In genomic region chr11:120306366-120307131, GRCm38 (mm10) we compare ENCODE assay signal across 11 mouse cellular contexts. TPM values are rescaled to one million over a fixed set of nuclear protein-coding genes. Genes with fewer than 3 reads are reported as not detected.
A peak's percentile ranks its signal among the peaks of the same experiment; 100 is the strongest.
DNase-seq lines count a peak whose midpoint lies in the region; ATAC-seq and TF ChIP-seq lines count a peak whose summit lies in the region.
"Had no signal": no experiment of that assay in that cellular context is flagged by ENCODE, and none has a peak within 500 bp of the region (broad histone marks: within the 10 kb centered on the region; RNA-seq: fewer than 3 reads in every experiment).

No protein-coding gene starts in this region.

- H3K4me1 ChIP-seq in heart, embryonic 13.5 days: peaks cover 72% of the 10 kb centered on the region
- H3K4me1 ChIP-seq in E14TG2a.4 (replicated peaks; ENCODE audit: low read depth, low read length): peaks cover 59% of the 10 kb centered on the region
- peaks cover 35% of the 10 kb centered on the region for H3K4me1 ChIP-seq in forebrain, embryonic 11.5 days (replicated peaks; ENCODE audit: control insufficient read depth, insufficient read depth, low read length)
- H3K4me1 ChIP-seq in limb, embryonic 13.5 days: peaks cover 74% of the 10 kb centered on the region

- H3K4me3 ChIP-seq in heart, embryonic 13.5 days: 0 out of 2 replicates have a peak overlapping the region, but pooled peaks have one; percentile 58
- H3K4me3 ChIP-seq in E14TG2a.4 (replicated peaks; ENCODE audit: low read length): 0 out of 2 replicates have a peak overlapping the region, but pooled peaks have one; percentile 74
- no peak overlapping the region for H3K4me3 ChIP-seq in forebrain, embryonic 11.5 days (ENCODE audit: low read depth, low read length)
- peak overlapping the region; percentile 52; the same call in 1 of the 2 replicates for H3K4me3 ChIP-seq in limb, embryonic 13.5 days

- no peak for ATAC-seq in heart, embryonic 13.5 days (ENCODE audit: extremely low read depth, insufficient number of reproducible peaks, low FRiP score, low TSS enrichment)
- no peak for ATAC-seq in forebrain, embryonic 11.5 days (replicated peaks; ENCODE audit: low FRiP score)
- no peak for ATAC-seq in limb, embryonic 13.5 days (ENCODE audit: low FRiP score, low read depth)
- no peak for ATAC-seq in erythroid progenitor cell, adult 5-6 weeks (replicated peaks; ENCODE audit: low FRiP score, poor library complexity, severe bottlenecking)

- no peak for TF ChIP-seq CTCF in E14TG2a.4 (conservative IDR thresholded peaks at IDR 0.05; ENCODE audit: low read length)

- DNase-seq in heart, postnatal 36 days: no peak
- DNase-seq in forebrain, embryonic 11.5 days (ENCODE audit: low spot score): peak; percentile 55
- DNase-seq in layer of hippocampus, adult 9-11 months: no peak
- DNase-seq in left cerebral cortex, adult 11 months (ENCODE audit: low spot score): no peak
- DNase-seq: gastrocnemius, postnatal 25 days had no signal

- intact Hi-C loops in heart, postnatal 36 days (cut with DNase I): loop anchor here (1.0 to 5.0 kb wide), 4 partner anchors 68 to 195 kb away; no protein-coding TSS in a partner anchor

- H3K27me3 ChIP-seq in heart, embryonic 13.5 days (replicated peaks): no peaks in the 10 kb centered on the region
- H3K27me3 ChIP-seq in E14TG2a.4 (ENCODE audit: insufficient read depth, low read length): peaks cover 74% of the 10 kb centered on the region
- H3K27me3 ChIP-seq in forebrain, embryonic 11.5 days (ENCODE audit: control insufficient read depth, insufficient read depth, low read length): peaks cover 7% of the 10 kb centered on the region
- peaks cover 9% of the 10 kb centered on the region for H3K27me3 ChIP-seq in limb, embryonic 13.5 days

- H3K27ac ChIP-seq in heart, embryonic 13.5 days (replicated peaks): 0 out of 2 replicates have a peak overlapping the region, but pooled peaks have one; percentile 8
- H3K27ac ChIP-seq in forebrain, embryonic 11.5 days (ENCODE audit: low read depth, low read length): 0 out of 2 replicates have a peak overlapping the region, but pooled peaks have one; percentile 25
- no peak overlapping the region for H3K27ac ChIP-seq in limb, embryonic 13.5 days

- H3K36me3 ChIP-seq in heart, embryonic 13.5 days: no peaks in the 10 kb centered on the region
- H3K36me3 ChIP-seq in E14TG2a.4 (ENCODE audit: insufficient read depth, low read length): no peaks in the 10 kb centered on the region
- no peaks in the 10 kb centered on the region for H3K36me3 ChIP-seq in forebrain, embryonic 11.5 days (ENCODE audit: control insufficient read depth, insufficient read depth, low read length)
- no peaks in the 10 kb centered on the region for H3K36me3 ChIP-seq in limb, embryonic 13.5 days
- H3K36me3 ChIP-seq: G1E had no signal

- WGBS in heart, embryonic 13.5 days: 61% methylated on average over 12 of the region's 12 CpGs
- 49% methylated on average over 12 of the region's 12 CpGs for WGBS in forebrain, embryonic 11.5 days
- 25% methylated on average over 12 of the region's 12 CpGs for WGBS in limb, embryonic 13.5 days

- H3K4me2 ChIP-seq in heart, embryonic 13.5 days: peak overlapping the region; percentile 76
- no peak overlapping the region for H3K4me2 ChIP-seq in forebrain, embryonic 11.5 days (ENCODE audit: low read depth, low read length, severe bottlenecking)
- H3K4me2 ChIP-seq in limb, embryonic 13.5 days (replicated peaks): peak overlapping the region; percentile 81

- H3K9me3 ChIP-seq in heart, embryonic 13.5 days: no peaks in the 10 kb centered on the region
- no peaks in the 10 kb centered on the region for H3K9me3 ChIP-seq in E14TG2a.4 (ENCODE audit: low read length)
- no peaks in the 10 kb centered on the region for H3K9me3 ChIP-seq in forebrain, embryonic 11.5 days (ENCODE audit: control insufficient read depth, low read length)
- H3K9me3 ChIP-seq in limb, embryonic 13.5 days: peaks cover under 1% of the 10 kb centered on the region; the same call in 1 of the 2 replicates
- H3K9me3 ChIP-seq: G1E had no signal

- H3K9ac ChIP-seq in heart, embryonic 13.5 days: peak overlapping the region; percentile 83
- no peak overlapping the region for H3K9ac ChIP-seq in forebrain, embryonic 11.5 days (ENCODE audit: low read length)
- no peak overlapping the region; the same call in 1 of the 2 replicates for H3K9ac ChIP-seq in limb, embryonic 13.5 days

RNA-seq across cellular contexts. Expression of gene Actg1, which starts 41.8 kb away (rescaled TPM):
- 1,234 and 1,290 TPM in 2 replicates for polyA plus RNA-seq in heart, embryonic 13.5 days (2015; fragmentation: Nextera tagmentation; extraction: Ambion mirVana)
- total RNA-seq in heart, postnatal 36 days (2021): 100 to 1,000 TPM; 218 to 338 TPM
- polyA plus RNA-seq in forebrain, embryonic 11.5 days (2014; fragmentation: Nextera tagmentation; extraction: Ambion mirVana): 2,808 and 3,088 TPM in 2 replicates
- polyA plus RNA-seq in limb, embryonic 13.5 days (2015; fragmentation: Nextera tagmentation; extraction: Ambion mirVana): 2,628 and 2,724 TPM in 2 replicates
- total RNA-seq in erythroid progenitor cell, adult 5-6 weeks (2015; ENCODE audit: low replicate concordance): 531 and 597 TPM in 2 replicates
- 282 and 330 TPM in 2 replicates for total RNA-seq in erythroid progenitor cell, adult 5-6 weeks (2017; ENCODE audit: low replicate concordance)

RNA-seq across cellular contexts. Expression of gene Fscn2, which starts 54.8 kb away (rescaled TPM):
- polyA plus RNA-seq in heart, embryonic 13.5 days (2015; fragmentation: Nextera tagmentation; extraction: Ambion mirVana): 0.31 and 0.50 TPM in 2 replicates
- not detected for total RNA-seq in heart, postnatal 36 days (2021)
- polyA plus RNA-seq in forebrain, embryonic 11.5 days (2014; fragmentation: Nextera tagmentation; extraction: Ambion mirVana): 1.0 TPM in 1 of 2 replicates, not detected in the other
- polyA plus RNA-seq in limb, embryonic 13.5 days (2015; fragmentation: Nextera tagmentation; extraction: Ambion mirVana): 0.52 and 0.61 TPM in 2 replicates
- total RNA-seq in erythroid progenitor cell, adult 5-6 weeks (2015; ENCODE audit: low replicate concordance): not detected in 2 replicates
- not detected in 2 replicates for total RNA-seq in erythroid progenitor cell, adult 5-6 weeks (2017; ENCODE audit: low replicate concordance)
- polyA plus RNA-seq: G1E; spleen, adult 2 months had no signal
